ENCODE assay signal across 13 mouse cellular contexts in the genomic region with DNA sequence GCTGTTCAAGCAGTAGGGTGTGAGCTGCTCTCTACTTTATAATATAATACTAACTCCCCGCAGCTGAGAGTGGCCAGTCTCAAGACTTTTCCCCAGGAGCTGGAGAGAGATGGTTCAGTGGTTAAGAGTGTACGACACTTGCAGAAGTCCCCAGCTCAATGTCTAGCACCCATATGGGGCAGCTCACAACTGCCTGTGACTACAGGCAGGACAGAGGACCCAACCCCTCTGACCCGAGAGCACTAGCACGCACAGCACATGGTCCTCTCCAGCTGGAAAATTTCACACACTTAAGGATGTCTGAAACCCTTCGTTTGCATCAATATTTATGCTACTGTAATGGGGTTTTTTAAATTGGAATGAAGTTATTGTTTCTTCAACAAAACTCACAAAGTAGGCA.
"Had no signal": no experiment of that assay in that cellular context is flagged by ENCODE, and none has a peak within 500 bp of the region (broad histone marks: within the 10 kb centered on the region; RNA-seq: fewer than 3 reads in every experiment).

No protein-coding gene starts in this region.

- H3K36me3 ChIP-seq: kidney, embryonic 15.5 days; liver, embryonic 13.5 days had no signal

- H3K9me3 ChIP-seq: kidney, embryonic 15.5 days; liver, embryonic 13.5 days had no signal

- H3K4me2 ChIP-seq: kidney, embryonic 15.5 days; liver, embryonic 13.5 days; midbrain, embryonic 11.5 days had no signal

- H3K4me3 ChIP-seq: kidney, embryonic 15.5 days; left cerebral cortex, adult 2 months; liver, embryonic 13.5 days had no signal

- H3K27ac ChIP-seq: kidney, embryonic 15.5 days; left cerebral cortex, adult 2 months; liver, embryonic 13.5 days had no signal

- H3K9ac ChIP-seq: kidney, embryonic 15.5 days; liver, embryonic 13.5 days had no signal

- DNase-seq: kidney, adult 18-20 months; kidney, postnatal 25 days; layer of hippocampus, postnatal 36 days; liver, embryonic 13.5 days; lung, adult 2 months; lung, postnatal 14 days; lung, postnatal 4 days; midbrain, embryonic 14.5 days; thymus, adult 18-20 months; thymus, postnatal 36 days had no signal

- H3K27me3 ChIP-seq: kidney, embryonic 15.5 days; liver, embryonic 13.5 days had no signal
